Mouse (Mus musculus) myocyte (in vitro differentiated cells): Measurements from ENCODE around the gene Mpg.

Source experiments
- E2F4 ChIP-seq: IDR thresholded peaks from one replicate; pipeline ENCODE4 v1.6.1; 2011; ENCODE audit warnings: mild to moderate bottlenecking, control low read depth, moderate library complexity; ENCODE audit not compliant: insufficient read depth
- POLR2AphosphoS2 ChIP-seq: IDR thresholded peaks from one replicate; pipeline ENCODE4 v1.6.1; 2011; ENCODE audit warnings: low read depth, control low read depth; ENCODE audit not compliant: insufficient read length
- TCF12 ChIP-seq: IDR thresholded peaks from one replicate; pipeline ENCODE4 v1.6.1; 2011; ENCODE audit warnings: mild to moderate bottlenecking, control low read depth; ENCODE audit not compliant: poor library complexity, insufficient read depth, severe bottlenecking
- USF1 ChIP-seq: IDR thresholded peaks from one replicate; pipeline ENCODE4 v1.6.1; 2011; ENCODE audit warnings: low read depth, mild to moderate bottlenecking, control low read depth, moderate library complexity

- TF ChIP-seq USF1 (no peak), TCF12 (no peak), POLR2AphosphoS2 (no peak), E2F4 (no peak)
Measured at GRCm38 (mm10) chr11:32188881-32189280, 37.4 kb upstream of the Mpg start.
